ENCODE assay signal across 6 mouse cellular contexts in the genomic region with DNA sequence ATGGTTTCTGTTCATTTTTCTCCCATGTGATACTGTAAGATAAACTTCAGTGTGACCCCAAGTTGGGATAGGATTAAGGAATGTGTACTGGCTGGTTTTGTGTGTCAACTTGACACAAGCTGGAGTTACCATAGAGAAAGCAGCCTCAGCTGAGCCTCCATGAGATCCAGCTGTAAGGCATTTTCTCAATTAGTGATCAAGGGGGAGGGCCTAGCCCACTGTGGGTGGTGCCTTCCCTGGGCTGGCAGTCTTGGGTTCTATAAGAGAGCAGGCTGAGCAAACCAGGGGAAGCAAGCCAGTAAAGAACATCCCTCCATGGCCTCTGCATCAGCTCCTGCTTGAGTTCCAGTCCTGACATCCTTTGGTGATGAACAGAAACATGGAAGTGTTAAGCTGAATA. TPM values are rescaled to one million over a fixed set of nuclear protein-coding genes. Genes with fewer than 3 reads are reported as not detected.
DNase-seq lines count a peak whose midpoint lies in the region; ATAC-seq lines count a peak whose summit lies in the region.
"Not testable (repeated sequence)": the region's sequence is repeated elsewhere in the genome, so short reads cannot be mapped to it uniquely, and the experiment has no call there.
"Had no signal": no experiment of that assay in that cellular context is flagged by ENCODE, and none has a peak within 500 bp of the region (broad histone marks: within the 10 kb centered on the region; RNA-seq: fewer than 3 reads in every experiment).

No protein-coding gene starts in this region.

- not testable (repeated sequence) for H3K4me3 ChIP-seq in embryonic facial prominence, embryonic 10.5 days; embryonic facial prominence, embryonic 11.5 days (ENCODE audit: low read depth, low read length)

- peak; percentile 15 for DNase-seq in embryo, embryonic 10.5 days (ENCODE audit: low spot score)
- DNase-seq in embryo, embryonic 11 days, result peak; percentile 16
- peak; percentile 50 for DNase-seq in embryonic facial prominence, embryonic 10.5 days (ENCODE audit: low spot score)
- DNase-seq in embryonic facial prominence, embryonic 11.5 days (ENCODE audit: low spot score), result peak; percentile 62
- DNase-seq in heart, adult 11 months, result peak; percentile 51

- not testable (repeated sequence) for H3K9ac ChIP-seq in embryonic facial prominence, embryonic 11.5 days (replicated peaks; ENCODE audit: low read length)

- H3K36me3 ChIP-seq in embryonic facial prominence, embryonic 10.5 days (replicated peaks), result peaks cover 70% of the 10 kb centered on the region
- not testable (repeated sequence) for H3K36me3 ChIP-seq in embryonic facial prominence, embryonic 11.5 days (replicated peaks; ENCODE audit: control insufficient read depth, insufficient read depth, low read depth, low read length)

- H3K27ac ChIP-seq in embryonic facial prominence, embryonic 10.5 days (replicated peaks); embryonic facial prominence, embryonic 11.5 days (replicated peaks; ENCODE audit: low read depth, low read length): not testable (repeated sequence)

- not testable (repeated sequence) for H3K27me3 ChIP-seq in embryonic facial prominence, embryonic 10.5 days (replicated peaks; ENCODE audit: low read depth, poor library complexity, severe bottlenecking); embryonic facial prominence, embryonic 11.5 days (ENCODE audit: control insufficient read depth, insufficient read depth, low read length)

- not testable (repeated sequence) for H3K4me1 ChIP-seq in embryonic facial prominence, embryonic 10.5 days; embryonic facial prominence, embryonic 11.5 days (ENCODE audit: control insufficient read depth, insufficient read depth, low read length)

- H3K9me3 ChIP-seq in embryonic facial prominence, embryonic 10.5 days; embryonic facial prominence, embryonic 11.5 days (replicated peaks; ENCODE audit: control insufficient read depth, low read length): not testable (repeated sequence)

- H3K4me2 ChIP-seq in embryonic facial prominence, embryonic 11.5 days (ENCODE audit: low read depth, low read length), result not testable (repeated sequence)

- 0 out of 2 replicates have a peak, but pooled peaks have one; percentile 39 for ATAC-seq in embryonic facial prominence, embryonic 11.5 days (replicated peaks; ENCODE audit: insufficient number of reproducible peaks, low FRiP score, low TSS enrichment, low read depth)

RNA-seq across cellular contexts. Expression of gene Ap4s1, which starts 41.4 kb away (rescaled TPM):
- polyA plus RNA-seq in embryonic facial prominence, embryonic 10.5 days (2016; fragmentation: Nextera tagmentation; extraction: Ambion mirVana), result 35.3 and 35.8 TPM in 2 replicates
- polyA plus RNA-seq in embryonic facial prominence, embryonic 11.5 days (2014; fragmentation: Nextera tagmentation; extraction: Ambion mirVana), result 44.3 and 47.4 TPM in 2 replicates

RNA-seq across cellular contexts. Expression of gene Strn3, which starts 42.3 kb away (rescaled TPM):
- polyA plus RNA-seq in embryonic facial prominence, embryonic 10.5 days (2016; fragmentation: Nextera tagmentation; extraction: Ambion mirVana), result 39.3 and 41.3 TPM in 2 replicates
- 53.7 and 60.3 TPM in 2 replicates for polyA plus RNA-seq in embryonic facial prominence, embryonic 11.5 days (2014; fragmentation: Nextera tagmentation; extraction: Ambion mirVana)

RNA-seq across cellular contexts. Expression of gene Coch, which starts 56.3 kb away (rescaled TPM):
- polyA plus RNA-seq in embryonic facial prominence, embryonic 10.5 days (2016; fragmentation: Nextera tagmentation; extraction: Ambion mirVana), result 1.9 and 2.2 TPM in 2 replicates
- polyA plus RNA-seq in embryonic facial prominence, embryonic 11.5 days (2014; fragmentation: Nextera tagmentation; extraction: Ambion mirVana), result 2.5 and 2.6 TPM in 2 replicates
- polyA plus RNA-seq: G1E had no signal
